Mouse (Mus musculus): Measurements from ENCODE around the gene A930004D18Rik. TPM values are rescaled to one million over a fixed set of nuclear protein-coding genes. Genes with fewer than 3 reads are reported as not detected.

A930004D18Rik gene
- total RNA-seq, 2 experiments from 2014 or later: 3.5 to 5.0 TPM

- no peak for DNase-seq (ENCODE audit: low spot score in 2 of 2)
These were observed 1.4 kb upstream of the A930004D18Rik start for GRCm38 (mm10) chr2:18038895-18039371.

- DNase-seq (ENCODE audit: low spot score in 2 of 2): no peak
These were observed 710 bp upstream of the A930004D18Rik start for GRCm38 (mm10) chr2:18038141-18038752.

- DNase-seq (ENCODE audit: low spot score in 2 of 2): no peak
These were observed 2.9 kb downstream of the A930004D18Rik start for GRCm38 (mm10) chr2:18034371-18035250.

- DNase-seq (ENCODE audit: low spot score in 2 of 2): no peak
These were observed 4.1 kb downstream of the A930004D18Rik start for GRCm38 (mm10) chr2:18033166-18034108.

GRCm38 (mm10) chr2:18032538-18032895, 5.0 kb downstream of the A930004D18Rik start:
- no peak for DNase-seq (ENCODE audit: low spot score in 2 of 2)

GRCm38 (mm10) chr2:18031831-18032537, 5.6 kb downstream of the A930004D18Rik start:
- no peak for DNase-seq (ENCODE audit: low spot score in 2 of 2)

- DNase-seq (ENCODE audit: low spot score in 2 of 2): peak in 1 of 2 experiments; percentile 60
These were observed 6.2 kb downstream of the A930004D18Rik start for GRCm38 (mm10) chr2:18031271-18031821.

GRCm38 (mm10) chr2:18030581-18030980, 7.0 kb downstream of the A930004D18Rik start:
- DNase-seq (ENCODE audit: low spot score in 2 of 2): no peak

GRCm38 (mm10) chr2:18029656-18030055, 7.9 kb downstream of the A930004D18Rik start:
- no peak for DNase-seq (ENCODE audit: low spot score in 2 of 2)

GRCm38 (mm10) chr2:18028140-18029021, 9.2 kb downstream of the A930004D18Rik start:
- DNase-seq (ENCODE audit: low spot score in 2 of 2): peak; percentile 84

- DNase-seq (ENCODE audit: low spot score in 2 of 2): peak; percentile 92 to 97
These were observed 9.9 kb downstream of the A930004D18Rik start for GRCm38 (mm10) chr2:18027448-18028139.

GRCm38 (mm10) chr2:18026116-18026947, 11.2 kb downstream of the A930004D18Rik start:
- peak in 1 of 2 experiments; percentile 50 for DNase-seq (ENCODE audit: low spot score in 2 of 2)

GRCm38 (mm10) chr2:18025781-18026115, 11.8 kb downstream of the A930004D18Rik start:
- DNase-seq (ENCODE audit: low spot score in 2 of 2): no peak

GRCm38 (mm10) chr2:18025116-18025515, 12.4 kb downstream of the A930004D18Rik start:
- DNase-seq (ENCODE audit: low spot score in 2 of 2): no peak

- no peak for DNase-seq (ENCODE audit: low spot score in 2 of 2)
These were observed 14.7 kb downstream of the A930004D18Rik start for GRCm38 (mm10) chr2:18022886-18023285.

- no peak for DNase-seq (ENCODE audit: low spot score in 2 of 2)
These were observed 18.4 kb downstream of the A930004D18Rik start for GRCm38 (mm10) chr2:18019122-18019521.

- DNase-seq (ENCODE audit: low spot score in 2 of 2): no peak
These were observed 20.2 kb downstream of the A930004D18Rik start for GRCm38 (mm10) chr2:18017321-18017720.

- DNase-seq (ENCODE audit: low spot score in 2 of 2): no peak
These were observed 20.9 kb downstream of the A930004D18Rik start for GRCm38 (mm10) chr2:18016639-18017038.
